Mouse (Mus musculus) limb, embryonic 11.5 days (tissue): ENCODE results near the gene Tcta. TPM values are rescaled to one million over a fixed set of nuclear protein-coding genes. Genes with fewer than 3 reads are reported as not detected.

Experiments
- ATAC-seq: fragments of 200-750 bp; cut with Nextera tagmentation; 2 replicates; pipeline ENCODE4 v1.8.0; 2017; ENCODE audit warnings: low read depth; ENCODE audit not compliant: insufficient number of reproducible peaks, low FRiP score, low TSS enrichment
- DNase-seq: peaks from one replicate; pipeline ENCODE4 v3.0.0-alpha.2; 2015; ENCODE audit warnings: low spot score
- H3K27ac ChIP-seq: fragments of 300-500 bp; sonication (generic); replicated peaks from 2 replicates; pipeline ENCODE4 v1.5.1; 2014; ENCODE audit warnings: low read depth, mild to moderate bottlenecking, low read length
- H3K27me3 ChIP-seq: fragments of 300-500 bp; sonication (generic); 2 replicates; pipeline ENCODE4 v1.6.1; 2014; ENCODE audit warnings: mild to moderate bottlenecking, low read length, mixed read lengths; ENCODE audit not compliant: control insufficient read depth, insufficient read depth
- H3K36me3 ChIP-seq: fragments of 300-500 bp; sonication (generic); 2 replicates; pipeline ENCODE4 v1.6.1; 2014; ENCODE audit warnings: mild to moderate bottlenecking, low read length, moderate library complexity, mixed read lengths; ENCODE audit not compliant: control insufficient read depth, insufficient read depth
- H3K4me1 ChIP-seq: fragments of 300-500 bp; sonication (generic); 2 replicates; pipeline ENCODE4 v1.6.1; 2014; ENCODE audit warnings: low read length, mixed read lengths; ENCODE audit not compliant: control insufficient read depth, insufficient read depth
- H3K4me2 ChIP-seq: fragments of 300-500 bp; sonication (generic); 2 replicates; pipeline ENCODE4 v1.6.1; 2014; ENCODE audit warnings: low read depth, mild to moderate bottlenecking, moderate library complexity; ENCODE audit not compliant: severe bottlenecking
- H3K4me3 ChIP-seq: fragments of 300-500 bp; sonication (generic); 2 replicates; pipeline ENCODE4 v1.5.1; 2014; ENCODE audit warnings: low read depth, low read length
- H3K9ac ChIP-seq: fragments of 300-500 bp; sonication (generic); 2 replicates; pipeline ENCODE4 v1.6.1; 2014; ENCODE audit warnings: mild to moderate bottlenecking, low read length
- H3K9me3 ChIP-seq: fragments of 300-500 bp; sonication (generic); 2 replicates; pipeline ENCODE4 v1.6.1; 2016; ENCODE audit warnings: low read length; ENCODE audit not compliant: control insufficient read depth
- WGBS: fragments of 180-500 bp; shearing (Covaris S2); extraction: QIAGEN DNeasy Blood & Tissue Kit; methylation state at CpG from one replicate; pipeline ENCODE4 v1.1.7; 2014; 5-methylcytosine and 5-hydroxymethylcytosine counted together
- polyA plus RNA-seq: library from polyadenylated mRNA; unstranded; fragments of >200 nt; fragmentation: Nextera tagmentation; extraction: Ambion mirVana; gene quantifications from 2 replicates; pipeline ENCODE4 v1.2.1, GENCODE M21; 2014

Tcta gene
- 14.8 and 15.8 TPM in 2 replicates for polyA plus RNA-seq

- Histone ChIP-seq H3K4me3 (peak within 1 kb of the TSS; percentile 83), H3K27me3 (no peaks in the 10 kb centered on the region), H3K9me3 (no peaks in the 10 kb centered on the region), H3K9ac (peak within 1 kb of the TSS; percentile 89), H3K36me3 (no peaks in the 10 kb centered on the region; the same call in 1 of the 2 replicates), H3K4me1 (no peaks in the 10 kb centered on the region; the same call in 1 of the 2 replicates), H3K27ac (peak within 1 kb of the TSS; percentile 98), H3K4me2 (peak within 1 kb of the TSS; percentile 83)
- DNase-seq (peak; percentile 96), ATAC-seq (peak; percentile 96)
- WGBS: under 1% methylated on average over 77 of the region's 81 CpGs
These were observed at the start of gene Tcta, which contains the start of gene Rhoa for GRCm38 (mm10) chr9:108305629-108306520. Tcta (minus strand) TSS chr9:108306160. Rhoa (plus strand) TSS chr9:108306129.

- no peak overlapping the region for H3K4me3 ChIP-seq
- no peak overlapping the region for H3K9ac ChIP-seq
- no peaks in the 10 kb centered on the region for H3K4me1 ChIP-seq
- H3K4me2 ChIP-seq: no peak overlapping the region
- ATAC-seq (no peak), DNase-seq (no peak)
- WGBS: 94% methylated on average over 4 of the region's 4 CpGs
- peaks cover 25% of the 10 kb centered on the region for H3K36me3 ChIP-seq
- H3K27ac ChIP-seq: no peak overlapping the region
- no peaks in the 10 kb centered on the region for H3K27me3 ChIP-seq
- no peaks in the 10 kb centered on the region for H3K9me3 ChIP-seq
These were observed 43.8 kb upstream of the Tcta start for GRCm38 (mm10) chr9:108349727-108350126.

- Histone ChIP-seq H3K36me3 (peaks cover 20% of the 10 kb centered on the region), H3K4me1 (no peaks in the 10 kb centered on the region), H3K9ac (peak overlapping the region; percentile 91), H3K4me2 (peak overlapping the region; percentile 89), H3K4me3 (peak overlapping the region; percentile 86), H3K27me3 (no peaks in the 10 kb centered on the region), H3K27ac (peak overlapping the region; percentile 15; the same call in 1 of the 2 replicates), H3K9me3 (no peaks in the 10 kb centered on the region)
- DNase-seq: no peak
- 7% methylated on average over 14 of the region's 14 CpGs for WGBS
- ATAC-seq: no peak
These were observed 42.3 kb upstream of the Tcta start for GRCm38 (mm10) chr9:108348290-108348680.

- DNase-seq (peak; percentile 90), ATAC-seq (peak; percentile 93)
- H3K27ac ChIP-seq: peak within 1 kb of the TSS; percentile 94
- no peaks in the 10 kb centered on the region for H3K4me1 ChIP-seq
- H3K9me3 ChIP-seq: no peaks in the 10 kb centered on the region
- peaks cover 19% of the 10 kb centered on the region for H3K36me3 ChIP-seq
- H3K27me3 ChIP-seq: no peaks in the 10 kb centered on the region
- WGBS: under 1% methylated on average over 74 of the region's 75 CpGs
- peak within 1 kb of the TSS; percentile 89 for H3K4me2 ChIP-seq
- peak within 1 kb of the TSS; percentile 86 for H3K4me3 ChIP-seq
- peak within 1 kb of the TSS; percentile 91 for H3K9ac ChIP-seq
These were observed 41.8 kb upstream of the Tcta start, which contains the start of gene Usp4 for GRCm38 (mm10) chr9:108347540-108348289. Usp4 (plus strand) TSS chr9:108347853.

- H3K36me3 ChIP-seq: peaks cover 13% of the 10 kb centered on the region
- peak overlapping the region; percentile 91 for H3K9ac ChIP-seq
- 8% methylated on average over 11 of the region's 11 CpGs for WGBS
- H3K4me1 ChIP-seq: no peaks in the 10 kb centered on the region
- peak overlapping the region; percentile 94 for H3K27ac ChIP-seq
- peak overlapping the region; percentile 89 for H3K4me2 ChIP-seq
- no peak for ATAC-seq
- DNase-seq: no peak
- peak overlapping the region; percentile 86 for H3K4me3 ChIP-seq
- H3K9me3 ChIP-seq: no peaks in the 10 kb centered on the region
- H3K27me3 ChIP-seq: no peaks in the 10 kb centered on the region
These were observed 41.1 kb upstream of the Tcta start for GRCm38 (mm10) chr9:108347024-108347423.

- H3K4me3 ChIP-seq: no peak overlapping the region
- no peaks in the 10 kb centered on the region for H3K36me3 ChIP-seq
- H3K9me3 ChIP-seq: no peaks in the 10 kb centered on the region
- no peak overlapping the region for H3K4me2 ChIP-seq
- 85% methylated on average over 4 of the region's 4 CpGs for WGBS
- H3K27ac ChIP-seq: no peak overlapping the region
- no peaks in the 10 kb centered on the region for H3K27me3 ChIP-seq
- DNase-seq (no peak), ATAC-seq (no peak)
- H3K4me1 ChIP-seq: no peaks in the 10 kb centered on the region
- no peak overlapping the region for H3K9ac ChIP-seq
These were observed 38.5 kb upstream of the Tcta start for GRCm38 (mm10) chr9:108344471-108344870.

GRCm38 (mm10) chr9:108343835-108344234, 37.9 kb upstream of the Tcta start:
- no peaks in the 10 kb centered on the region for H3K9me3 ChIP-seq
- no peak overlapping the region for H3K27ac ChIP-seq
- H3K4me3 ChIP-seq: no peak overlapping the region
- no peaks in the 10 kb centered on the region for H3K36me3 ChIP-seq
- H3K4me2 ChIP-seq: no peak overlapping the region
- no peaks in the 10 kb centered on the region for H3K4me1 ChIP-seq
- no peaks in the 10 kb centered on the region for H3K27me3 ChIP-seq
- no peak overlapping the region for H3K9ac ChIP-seq
- ATAC-seq: no peak
- DNase-seq: no peak
- 93% methylated on average over 1 of the region's 1 CpGs for WGBS

GRCm38 (mm10) chr9:108343331-108343730, 37.4 kb upstream of the Tcta start:
- Histone ChIP-seq H3K9ac (no peak overlapping the region), H3K36me3 (no peaks in the 10 kb centered on the region), H3K4me1 (no peaks in the 10 kb centered on the region), H3K4me3 (no peak overlapping the region), H3K4me2 (no peak overlapping the region), H3K27ac (no peak overlapping the region), H3K27me3 (no peaks in the 10 kb centered on the region), H3K9me3 (no peaks in the 10 kb centered on the region)
- ATAC-seq (no peak), DNase-seq (no peak)
- WGBS: 86% methylated on average over 3 of the region's 3 CpGs
